Mouse (Mus musculus) naive thymus-derived CD4-positive, alpha-beta T cell, adult 2 months (primary cell): Measurements from ENCODE around the gene Med7.
"Not testable (repeated sequence)": the region's sequence is repeated elsewhere in the genome, so short reads cannot be mapped to it uniquely, and the experiment has no call there.

Experiments
- DNase-seq: peaks from one replicate; pipeline ENCODE4 v3.0.0-alpha.2; 2011; ENCODE audit warnings: low read depth

Gene Med7

GRCm38 (mm10) chr11:46436760-46437458, at the start of gene Med7:
Gene Med7, plus strand, starts transcription at chr11:46436925.
- peak; percentile 96 for DNase-seq

DNA sequence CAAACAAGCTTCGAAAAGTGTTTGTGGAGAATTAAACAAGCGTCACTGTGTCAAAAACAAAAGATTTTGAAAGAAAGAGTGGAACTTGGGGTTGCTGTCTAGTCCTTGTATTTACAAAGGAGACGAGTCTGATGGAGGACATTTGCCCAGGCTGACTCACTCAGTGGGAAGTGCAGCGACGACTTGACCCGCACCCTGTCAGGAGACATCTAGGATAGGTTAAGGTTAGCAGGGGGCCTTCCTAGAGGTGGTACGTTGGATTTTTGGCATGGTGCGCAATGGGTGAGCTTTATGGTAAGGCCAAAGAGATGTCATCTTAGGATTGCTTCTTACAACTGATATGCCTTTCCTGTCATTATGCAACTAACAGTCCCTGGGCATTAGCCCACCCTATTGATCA, 49.7 kb upstream of the Med7 start:
- DNase-seq = no peak

DNA sequence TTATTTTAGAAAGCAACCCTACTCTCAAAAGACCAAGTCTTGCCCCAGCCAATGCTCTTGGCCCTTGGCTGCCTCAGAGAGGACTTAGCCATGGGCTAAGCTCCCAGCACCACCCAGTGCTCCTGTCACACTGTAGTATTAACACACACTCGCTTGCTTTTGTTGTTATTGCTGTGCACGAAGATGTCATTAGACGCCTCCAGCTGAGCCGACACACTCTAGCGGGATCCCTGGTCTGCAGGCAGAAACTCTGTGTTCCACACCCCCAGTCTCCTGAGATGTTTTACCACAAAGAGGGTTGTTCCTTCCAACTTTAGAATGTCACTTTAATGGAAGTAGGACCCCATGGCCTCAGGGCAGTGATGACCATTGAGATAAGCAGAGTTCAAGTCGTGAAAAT, 48.3 kb upstream of the Med7 start:
- no peak for DNase-seq

DNA sequence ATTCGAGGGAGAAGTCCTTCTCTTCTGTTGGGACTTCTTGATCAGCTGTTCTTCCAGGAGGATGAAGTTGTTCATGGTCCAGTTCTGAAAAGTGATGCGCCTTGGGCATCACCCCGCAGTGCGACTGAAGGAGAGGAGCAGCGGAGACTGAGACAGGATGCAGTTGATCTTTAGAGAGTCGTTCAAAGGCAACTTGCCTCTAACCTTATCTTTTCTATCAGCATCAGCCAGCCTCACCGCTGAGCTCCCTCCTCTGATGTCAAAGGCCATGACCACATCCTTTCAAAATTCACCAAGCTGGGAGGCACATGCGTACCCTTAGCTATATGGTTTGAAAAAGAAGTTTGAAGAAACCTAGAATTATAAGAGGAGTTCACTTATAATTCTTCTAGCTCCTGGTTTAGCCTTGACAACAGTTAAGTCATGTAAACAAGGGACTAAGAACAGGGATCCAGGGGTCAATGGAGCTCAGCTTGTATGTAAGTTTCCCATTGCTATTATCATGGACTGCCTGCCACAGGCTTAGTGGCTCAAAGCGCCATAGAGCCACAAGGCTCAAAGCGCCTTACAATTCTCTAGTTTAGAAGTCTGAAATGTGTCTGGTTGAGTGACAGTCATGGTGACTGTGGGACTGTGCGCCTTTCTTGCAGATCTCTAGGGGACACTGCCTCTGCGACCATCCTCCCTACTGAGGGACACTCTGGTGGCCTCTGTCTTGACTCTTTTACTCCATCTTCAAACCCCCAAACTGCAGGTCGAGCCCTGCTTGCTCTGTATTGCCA, 47.2 kb upstream of the Med7 start, which contains the start of gene Itk:
TSS of gene Itk (minus strand) at position 180 of the 782 bp plus-strand sequence.
- DNase-seq = peak; percentile 94

- peak; percentile 52 for DNase-seq
These were observed 46.1 kb upstream of the Med7 start for GRCm38 (mm10) chr11:46390621-46391020.

DNA sequence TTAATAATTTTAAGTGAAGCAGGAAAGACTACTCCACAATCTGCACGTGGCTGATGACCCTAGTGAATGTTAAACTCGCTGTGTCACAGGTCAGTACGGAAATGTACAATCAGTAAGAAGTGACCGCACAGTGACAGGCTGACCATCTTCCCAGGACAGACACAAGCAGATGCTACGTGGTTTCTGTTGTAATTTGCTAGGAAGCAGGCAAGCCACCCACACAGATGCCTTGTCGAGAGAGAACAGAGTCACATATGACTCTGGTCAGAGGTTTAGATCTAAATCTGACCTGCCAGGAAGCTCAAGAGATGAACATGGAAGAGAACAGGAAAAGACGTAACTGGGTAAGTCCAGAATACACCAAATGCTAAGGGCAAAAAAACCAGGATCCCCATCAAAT, 43.8 kb upstream of the Med7 start:
- DNase-seq = no peak

DNA sequence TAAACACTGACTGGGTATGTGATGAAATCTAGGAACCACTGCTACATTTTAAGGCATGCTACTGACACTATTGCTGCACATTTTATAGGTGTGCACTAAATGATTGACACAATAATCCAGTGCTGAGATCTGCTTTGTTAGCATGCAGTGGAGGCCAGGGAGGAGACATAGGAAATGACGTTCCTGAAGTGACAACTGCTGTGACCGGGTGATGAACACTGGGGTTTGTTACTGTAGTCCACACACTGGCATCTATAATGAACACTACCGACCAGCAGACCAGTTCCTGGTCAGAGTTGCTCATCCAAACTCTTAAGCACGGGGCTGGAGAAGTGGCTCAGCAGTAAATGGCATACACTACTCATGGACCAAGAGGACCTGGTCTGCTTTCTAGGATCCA, 43.3 kb upstream of the Med7 start:
- peak; percentile 55 for DNase-seq

- no peak for DNase-seq
These were observed 41.6 kb upstream of the Med7 start for GRCm38 (mm10) chr11:46395088-46395487.

- DNase-seq = peak; percentile 50
These were observed 41.0 kb upstream of the Med7 start for GRCm38 (mm10) chr11:46395698-46396097.

DNA sequence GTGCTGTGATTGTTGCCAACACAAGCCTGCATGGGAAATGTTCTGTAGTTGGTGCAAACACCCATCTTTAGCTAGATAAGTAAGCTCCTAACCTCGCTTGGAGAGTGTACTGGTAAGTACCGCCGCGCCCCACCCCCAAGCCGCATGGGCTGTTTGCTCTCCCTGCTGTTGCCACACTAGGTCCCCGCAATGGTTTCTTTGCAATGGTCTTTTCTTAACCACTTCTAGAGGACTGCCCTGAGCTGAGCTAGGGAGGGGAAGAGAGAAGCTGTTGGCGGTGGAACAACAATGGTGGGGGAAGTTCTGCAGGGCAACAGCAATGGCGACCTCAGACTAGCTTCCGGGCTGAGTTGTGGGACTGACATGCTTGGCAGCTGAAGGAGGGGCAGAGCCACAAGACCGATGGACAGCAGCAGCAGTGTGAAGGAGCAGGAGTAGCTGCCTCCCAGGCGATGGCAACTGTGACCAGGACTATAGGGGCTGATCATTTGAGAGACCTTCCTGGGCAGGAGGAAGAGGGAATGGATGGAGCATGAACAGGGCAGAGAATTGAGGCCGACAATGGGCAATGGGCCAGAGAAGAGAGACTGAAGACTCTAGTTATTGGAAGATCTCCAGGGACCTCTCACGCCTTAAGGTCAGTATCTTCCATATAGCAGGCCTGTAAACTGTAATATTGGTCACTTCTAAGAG, 40.4 kb upstream of the Med7 start, which contains the start of gene Fam71b:
TSS of gene Fam71b (plus strand) at position 393 of the 693 bp plus-strand sequence.
- peak; percentile 66 for DNase-seq

DNA sequence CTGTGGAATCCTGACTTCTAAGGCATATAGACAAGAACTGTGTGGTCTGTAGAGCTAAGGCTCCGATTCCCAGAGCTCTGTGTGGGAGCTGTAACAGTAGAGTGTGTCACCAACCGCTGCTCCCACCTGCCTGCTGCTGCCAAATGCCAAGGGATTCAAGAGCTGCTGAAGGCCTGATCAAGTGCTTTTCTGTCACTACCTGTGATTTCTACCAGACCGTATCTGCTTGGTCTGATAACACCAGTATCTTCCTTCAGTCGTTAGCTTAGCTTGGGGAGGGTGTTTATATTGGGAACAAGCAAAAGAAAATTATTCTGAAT, 39.9 kb upstream of the Med7 start:
- no peak for DNase-seq

DNA sequence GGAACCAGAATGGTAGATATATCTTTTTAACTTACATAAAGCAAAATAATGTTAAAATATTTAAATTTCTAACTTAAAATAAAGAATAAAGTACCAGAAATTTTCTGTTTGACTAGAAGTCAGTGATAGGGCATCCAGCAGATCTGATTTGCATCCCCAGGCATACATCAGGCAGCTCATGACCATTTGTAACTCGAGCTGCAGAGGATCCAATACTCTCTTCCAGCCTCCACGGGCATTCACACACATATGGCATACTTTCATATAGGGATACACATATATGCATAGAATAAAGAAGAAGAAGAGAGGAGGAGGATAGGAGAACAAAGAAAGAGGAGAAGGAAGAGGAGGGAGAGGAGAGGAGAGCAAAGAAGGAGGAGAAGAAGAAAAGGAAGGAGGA, 38.8 kb upstream of the Med7 start:
- no peak for DNase-seq

GRCm38 (mm10) chr11:46398473-46398872, 38.3 kb upstream of the Med7 start:
- no peak for DNase-seq

DNA sequence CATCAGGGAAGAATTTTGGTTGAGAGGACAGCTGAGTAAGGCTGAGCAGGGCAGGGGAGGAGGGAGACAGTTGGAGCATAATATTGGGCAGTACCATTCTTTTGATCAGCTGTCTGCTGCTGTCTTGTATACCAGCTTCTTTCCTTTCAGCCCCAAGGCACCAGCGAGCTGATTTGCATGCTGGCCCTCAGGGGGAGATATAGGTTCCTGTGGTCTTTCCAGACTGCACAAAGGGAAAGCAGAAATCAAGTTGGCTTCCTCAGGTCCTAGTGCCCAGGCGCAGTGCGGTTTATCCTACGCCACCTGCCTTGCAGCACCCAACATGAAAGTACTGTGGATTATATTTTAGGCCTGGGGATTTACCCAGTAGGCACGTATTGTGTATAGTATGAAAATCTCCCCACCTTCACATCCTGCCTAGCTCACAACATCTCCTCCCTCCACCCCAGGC, 37.8 kb upstream of the Med7 start:
- DNase-seq = peak; percentile 90

GRCm38 (mm10) chr11:46401555-46401954, 35.2 kb upstream of the Med7 start:
- no peak for DNase-seq

DNA sequence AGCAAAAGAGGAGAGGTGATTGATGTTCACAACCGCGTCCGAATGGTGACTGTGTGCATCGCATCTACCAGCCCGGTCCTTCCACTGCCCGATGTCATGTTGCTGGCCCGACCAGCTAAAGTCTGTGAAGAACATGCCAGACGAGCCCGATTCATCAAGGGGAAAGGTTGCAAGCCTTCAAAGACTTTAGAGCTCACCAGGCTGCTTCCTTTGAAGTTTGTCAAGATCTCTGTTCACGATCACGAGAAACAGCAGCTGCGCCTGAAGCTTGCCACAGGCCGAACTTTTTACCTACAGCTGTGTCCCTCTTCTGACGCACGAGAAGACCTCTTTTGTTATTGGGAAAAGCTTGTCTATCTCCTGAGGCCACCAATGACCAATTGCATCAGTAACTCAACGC, 31.7 kb upstream of the Med7 start:
- DNase-seq = peak; percentile 81

GRCm38 (mm10) chr11:46406721-46407120, 30.0 kb upstream of the Med7 start:
- no peak for DNase-seq

- DNase-seq = no peak
These were observed 26.6 kb upstream of the Med7 start for GRCm38 (mm10) chr11:46410018-46410563.

DNA sequence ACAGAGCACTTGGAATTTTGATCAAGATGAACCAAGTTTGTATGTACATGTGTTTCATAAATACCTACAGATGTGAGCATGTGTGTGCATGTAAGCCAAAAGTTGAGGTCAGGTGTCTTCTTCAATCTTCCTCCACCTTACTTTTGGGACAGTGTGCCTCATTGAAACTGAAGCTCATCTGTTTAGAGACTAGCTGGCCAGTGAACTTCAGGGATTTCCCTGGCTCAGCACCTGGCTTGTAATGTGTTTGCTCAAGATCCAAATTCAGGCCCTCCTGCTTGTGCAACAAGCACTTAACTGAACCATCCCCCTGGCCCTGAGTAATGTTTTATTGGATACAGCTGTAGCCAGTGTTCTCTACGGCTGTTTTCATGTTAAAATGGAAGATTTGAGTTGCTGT, 18.3 kb upstream of the Med7 start:
- no peak for DNase-seq

DNA sequence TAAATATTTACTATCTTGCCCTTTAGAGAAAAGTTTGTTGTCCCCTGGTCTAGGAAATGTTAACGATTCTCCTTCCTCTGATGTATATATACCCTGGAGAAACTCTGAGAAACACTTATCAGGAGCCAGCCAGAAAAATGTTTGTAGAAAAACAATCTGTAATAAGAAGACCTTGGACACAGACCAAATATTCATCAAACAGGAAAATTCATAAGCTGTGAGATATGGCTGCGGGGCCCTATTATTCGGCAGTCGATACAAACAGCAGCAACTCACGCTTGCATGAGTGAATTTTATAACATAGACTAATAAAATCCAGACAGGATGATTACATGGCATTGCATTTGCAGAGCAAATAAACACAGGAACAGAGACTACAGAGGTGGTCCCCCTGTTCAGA, 17.9 kb upstream of the Med7 start:
- no peak for DNase-seq

- peak; percentile 82 for DNase-seq
These were observed 15.4 kb upstream of the Med7 start for GRCm38 (mm10) chr11:46421086-46421888.

DNA sequence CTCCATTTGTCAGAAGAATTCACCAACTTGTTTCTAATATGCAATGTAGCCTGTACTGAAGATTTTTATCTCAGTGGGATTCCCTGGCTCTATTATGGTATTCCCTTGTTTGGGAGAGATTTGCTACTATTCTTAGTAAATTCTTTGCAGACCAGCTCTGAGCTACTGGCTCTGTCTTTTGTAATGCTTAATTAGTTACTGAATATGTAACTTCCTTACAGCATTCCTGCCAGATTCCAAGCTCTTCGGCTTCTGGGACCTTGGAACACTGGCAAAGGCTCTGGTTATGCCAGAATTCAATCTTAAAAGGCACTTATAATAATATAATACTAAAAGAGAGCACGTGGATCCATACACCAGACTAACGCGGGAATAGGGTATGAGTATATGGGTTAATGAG, 8.6 kb upstream of the Med7 start:
- DNase-seq = not testable (repeated sequence)
